Mouse (Mus musculus) kidney, postnatal 25 days (tissue): ENCODE results near the gene Prkca.

Source experiments
- DNase-seq, 2 experiments: peaks; one replicate each; pipeline ENCODE4 v3.0.0; 2021; ENCODE audit warnings: mixed read lengths in 2 of 2

Gene Prkca

GRCm38 (mm10) chr11:108258811-108259266 is 84.9 kb downstream of the Prkca start:
- DNase-seq, result peak; percentile 25 to 50

- no peak for DNase-seq
These were observed 85.8 kb downstream of the Prkca start for GRCm38 (mm10) chr11:108257921-108258320.

- peak; percentile 67 to 87 for DNase-seq
These were observed 89.0 kb downstream of the Prkca start for GRCm38 (mm10) chr11:108254681-108255080.

GRCm38 (mm10) chr11:108251924-108252775 is 91.6 kb downstream of the Prkca start:
- no peak for DNase-seq

- peak; percentile 36 to 58 for DNase-seq
These were observed 92.7 kb downstream of the Prkca start for GRCm38 (mm10) chr11:108250829-108251637.

- DNase-seq, result no peak
These were observed 93.5 kb downstream of the Prkca start for GRCm38 (mm10) chr11:108250146-108250635.

- DNase-seq, result no peak
These were observed 94.2 kb downstream of the Prkca start for GRCm38 (mm10) chr11:108249487-108249886.

- DNase-seq, result no peak
These were observed 94.7 kb downstream of the Prkca start for GRCm38 (mm10) chr11:108249047-108249403.

GRCm38 (mm10) chr11:108248218-108249046 is 95.3 kb downstream of the Prkca start:
- DNase-seq, result no peak

- no peak for DNase-seq
These were observed 96.4 kb downstream of the Prkca start for GRCm38 (mm10) chr11:108247121-108247863.

GRCm38 (mm10) chr11:108246267-108246702 is 97.4 kb downstream of the Prkca start:
- no peak for DNase-seq

- no peak for DNase-seq
These were observed 99.5 kb downstream of the Prkca start for GRCm38 (mm10) chr11:108244241-108244640.

GRCm38 (mm10) chr11:108243633-108244032 is 100.1 kb downstream of the Prkca start:
- DNase-seq, result no peak

- no peak for DNase-seq
These were observed 102.7 kb downstream of the Prkca start for GRCm38 (mm10) chr11:108240924-108241498.

- no peak for DNase-seq
These were observed 104.6 kb downstream of the Prkca start for GRCm38 (mm10) chr11:108239173-108239572.

- DNase-seq, result no peak
These were observed 106.8 kb downstream of the Prkca start for GRCm38 (mm10) chr11:108236754-108237428.

- DNase-seq, result peak in 1 of 2 experiments; percentile 46
These were observed 107.5 kb downstream of the Prkca start for GRCm38 (mm10) chr11:108236195-108236594.

- no peak for DNase-seq
These were observed 108.5 kb downstream of the Prkca start for GRCm38 (mm10) chr11:108235081-108235703.

GRCm38 (mm10) chr11:108233015-108233414 is 110.7 kb downstream of the Prkca start:
- DNase-seq, result no peak

- peak; percentile 21 to 49 for DNase-seq
These were observed 113.6 kb downstream of the Prkca start for GRCm38 (mm10) chr11:108230101-108230500.
